Mouse (Mus musculus) testis, postnatal 14 days (tissue): Measurements from ENCODE around the gene Tmem253.

Source experiments
- DNase-seq: peaks from one replicate; pipeline ENCODE4 v3.0.0; 2021; ENCODE audit warnings: low spot score

Tmem253 gene

GRCm38 (mm10) chr14:52008321-52009203, 6.9 kb upstream of the Tmem253 start:
- DNase-seq = peak; percentile 87

- no peak for DNase-seq
These were observed 6.1 kb upstream of the Tmem253 start for GRCm38 (mm10) chr14:52009361-52009760.

- no peak for DNase-seq
These were observed 5.6 kb upstream of the Tmem253 start for GRCm38 (mm10) chr14:52009841-52010240.

GRCm38 (mm10) chr14:52010446-52011111, 4.9 kb upstream of the Tmem253 start:
- no peak for DNase-seq

GRCm38 (mm10) chr14:52011683-52012082, 3.8 kb upstream of the Tmem253 start:
- no peak for DNase-seq

GRCm38 (mm10) chr14:52012085-52012484, 3.4 kb upstream of the Tmem253 start:
- DNase-seq = no peak

- DNase-seq = no peak
These were observed 2.9 kb upstream of the Tmem253 start for GRCm38 (mm10) chr14:52012553-52012952.

- DNase-seq = no peak
These were observed 2.3 kb upstream of the Tmem253 start for GRCm38 (mm10) chr14:52013021-52013610.

- peak; percentile 59 for DNase-seq
These were observed 1.7 kb upstream of the Tmem253 start for GRCm38 (mm10) chr14:52013771-52014219.

- DNase-seq = no peak
These were observed 1.1 kb upstream of the Tmem253 start for GRCm38 (mm10) chr14:52014271-52014760.

- DNase-seq = peak; percentile 71
These were observed 622 bp upstream of the Tmem253 start for GRCm38 (mm10) chr14:52014761-52015311.

GRCm38 (mm10) chr14:52016625-52017405, 1.4 kb downstream of the Tmem253 start:
- DNase-seq = no peak

GRCm38 (mm10) chr14:52017662-52018061, 2.2 kb downstream of the Tmem253 start:
- DNase-seq = no peak

- no peak for DNase-seq
These were observed 3.0 kb downstream of the Tmem253 start for GRCm38 (mm10) chr14:52018248-52019050.

- no peak for DNase-seq
These were observed 3.7 kb downstream of the Tmem253 start for GRCm38 (mm10) chr14:52019051-52019589.

GRCm38 (mm10) chr14:52019590-52020340, 4.3 kb downstream of the Tmem253 start:
- DNase-seq = peak; percentile 96

GRCm38 (mm10) chr14:52020486-52021137, 5.2 kb downstream of the Tmem253 start, which contains the start of gene Zfp219:
Zfp219 (minus strand) TSS chr14:52020733.
- peak; percentile 74 for DNase-seq

GRCm38 (mm10) chr14:52021138-52021529, 5.7 kb downstream of the Tmem253 start:
- no peak for DNase-seq
